Mouse (Mus musculus): ENCODE results near the gene Fam57b.

DNA sequence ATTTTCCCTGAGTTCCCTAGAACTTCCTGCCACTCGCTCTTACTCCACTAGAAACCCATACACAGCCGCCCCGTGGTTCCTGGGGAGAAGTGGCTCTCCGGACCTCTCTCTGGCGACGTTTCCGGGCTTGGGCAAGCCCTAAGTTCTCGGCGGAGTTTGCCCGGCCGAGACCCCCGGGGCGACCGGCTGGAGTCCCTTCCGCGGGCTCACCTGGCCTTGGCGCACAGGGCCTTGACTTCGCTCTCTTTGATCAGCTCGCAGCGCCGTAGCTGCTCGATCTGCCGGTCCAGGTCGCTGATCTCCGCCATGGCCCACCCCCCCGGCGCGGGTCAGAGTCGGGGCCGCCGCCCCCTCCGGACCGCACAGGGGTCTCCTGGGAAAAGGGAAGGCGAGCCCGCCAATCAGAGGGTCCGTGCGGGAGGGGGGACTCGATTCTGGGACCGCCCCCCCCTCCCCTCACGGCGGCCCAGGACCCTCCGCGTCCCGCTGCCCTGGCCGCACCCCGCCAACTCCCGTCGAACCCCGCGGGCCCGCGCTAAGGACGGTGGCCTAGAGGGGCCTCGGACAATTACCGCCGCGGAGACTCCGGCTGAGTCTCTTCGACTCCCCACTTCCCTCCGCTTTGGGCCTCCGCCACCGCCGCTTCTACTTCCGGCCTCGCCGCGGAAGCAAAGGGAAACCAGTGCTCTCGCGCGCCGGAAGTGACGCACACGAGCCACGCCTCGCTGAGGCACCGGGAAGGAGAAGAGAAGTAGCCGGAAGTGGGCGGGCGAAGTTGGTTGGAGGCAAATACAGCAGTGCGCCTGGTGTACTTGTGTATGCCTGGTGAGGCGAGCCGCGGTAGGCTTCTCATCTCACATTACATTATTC lies 5.4 kb upstream of the Fam57b start, which contains the start of gene Ppp4c:
- TF ChIP-seq CTCF (IDR thresholded peaks at IDR 0.05; ENCODE audit: low read depth) = no peak
- TF ChIP-seq EP300 (IDR thresholded peaks at IDR 0.05; ENCODE audit: low read depth) = peak; percentile 76

Data from heart, postnatal 0 days (tissue).